Mouse (Mus musculus) frontal cortex, adult (tissue): Measurements from ENCODE around the gene Piezo1.

Source experiments
- ATAC-seq: cut with Nextera tagmentation; 2 replicates; pipeline ENCODE4 v1.9.2; 2017; ENCODE audit warnings: mild to moderate bottlenecking, moderate library complexity, mixed read lengths; ENCODE audit not compliant: low TSS enrichment

The Piezo1 gene

DNA sequence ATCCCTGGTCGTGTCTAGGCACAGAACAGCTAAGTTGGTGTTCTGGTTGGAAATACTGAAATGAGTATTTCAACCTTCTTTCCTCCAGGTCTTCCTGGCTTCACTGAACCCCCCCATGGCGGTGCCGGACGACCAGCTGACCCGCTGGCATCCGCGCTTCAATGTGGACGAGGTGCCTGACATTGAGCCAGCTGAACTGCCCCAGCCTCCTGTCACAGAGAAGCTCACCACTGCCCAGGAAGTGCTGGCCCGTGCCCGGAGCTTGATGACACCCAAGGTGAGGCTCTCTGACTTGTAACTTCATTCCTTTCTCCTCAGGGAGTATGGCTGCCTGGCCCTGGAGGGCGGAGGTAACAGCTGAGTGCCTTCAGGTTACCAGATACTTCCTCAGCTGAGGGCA lies 20.0 kb upstream of the Piezo1 start:
- no peak for ATAC-seq

DNA sequence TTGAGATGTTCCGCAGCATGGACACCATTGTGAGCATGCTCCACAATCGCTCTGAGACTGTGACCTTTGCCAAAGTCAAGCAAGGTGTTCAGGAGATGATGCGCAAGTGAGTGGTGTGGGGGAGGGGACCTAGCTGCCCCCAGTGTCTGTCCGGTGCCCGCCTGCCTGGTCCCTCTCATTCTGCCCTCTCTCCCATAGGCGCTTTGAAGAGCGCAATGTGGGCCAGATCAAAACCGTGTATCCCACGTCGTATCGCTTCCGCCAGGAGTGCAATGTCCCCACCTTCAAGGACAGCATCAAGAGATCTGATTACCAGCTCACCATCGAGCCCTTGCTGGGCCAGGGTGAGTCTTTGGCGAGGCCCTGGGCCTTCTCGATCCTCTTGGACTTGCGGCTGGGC lies 18.9 kb upstream of the Piezo1 start:
- no peak for ATAC-seq

DNA sequence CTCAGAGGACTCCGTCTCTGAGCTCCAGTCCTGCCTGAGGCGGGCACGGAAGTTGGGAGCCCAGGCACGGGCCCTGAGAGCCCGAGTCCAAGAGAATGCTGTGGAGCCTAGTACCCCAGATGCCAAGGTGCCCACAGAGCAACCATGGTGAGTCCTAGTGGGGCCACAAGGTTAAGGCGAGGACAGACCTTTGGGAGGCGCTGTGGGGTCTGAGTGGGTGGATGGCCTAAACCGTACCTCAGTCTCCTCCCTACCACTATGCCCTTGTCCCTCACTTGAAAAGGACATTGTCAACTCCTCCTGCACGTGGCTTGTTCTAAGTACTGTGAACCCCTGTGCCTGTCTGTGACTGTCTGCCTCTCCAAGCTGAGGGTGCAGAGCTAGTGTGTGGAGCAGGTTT lies 18.2 kb upstream of the Piezo1 start:
- no peak for ATAC-seq

DNA sequence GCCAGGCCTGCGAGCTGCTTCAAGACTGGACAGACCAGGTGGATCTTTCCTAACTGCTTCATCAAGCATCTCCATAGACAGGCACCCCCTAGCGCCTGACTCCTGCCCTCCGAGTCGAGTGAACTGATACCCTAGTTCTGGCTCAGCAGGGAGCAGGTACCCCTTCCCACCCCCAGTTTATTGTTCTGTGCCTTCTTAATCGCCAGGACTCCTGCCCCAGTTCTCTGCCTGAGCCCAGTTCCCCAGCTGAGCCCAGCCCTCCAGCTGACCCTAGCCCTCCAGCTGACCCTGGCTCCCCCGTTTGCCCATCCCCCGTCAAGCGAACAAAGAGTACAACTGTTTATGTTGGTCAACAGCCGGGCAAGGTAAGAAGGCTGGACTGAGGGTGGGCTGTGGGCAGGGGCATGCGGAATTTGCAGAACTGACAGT lies 17.8 kb upstream of the Piezo1 start:
- ATAC-seq = no peak

DNA sequence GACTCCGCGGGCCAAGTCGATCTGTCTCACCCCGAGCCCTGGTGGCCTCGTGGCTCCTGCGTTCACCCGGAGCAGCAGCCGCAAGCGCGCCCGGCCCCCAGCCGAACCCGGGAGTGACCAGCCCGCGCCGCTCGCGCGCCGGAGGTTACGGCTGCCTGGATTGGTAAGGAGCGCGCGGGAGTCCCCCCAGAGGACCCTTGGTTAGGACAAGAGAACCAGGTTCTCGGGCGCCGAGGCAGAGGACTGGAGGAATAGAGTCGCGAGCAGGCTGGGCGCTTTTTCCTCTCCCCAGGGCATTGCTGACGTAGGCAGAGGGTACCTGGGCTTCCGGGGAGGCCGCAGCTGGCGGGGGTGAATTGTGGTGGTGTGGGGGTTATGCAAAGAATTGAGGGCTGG lies 17.0 kb upstream of the Piezo1 start:
- ATAC-seq = peak; percentile 30

DNA sequence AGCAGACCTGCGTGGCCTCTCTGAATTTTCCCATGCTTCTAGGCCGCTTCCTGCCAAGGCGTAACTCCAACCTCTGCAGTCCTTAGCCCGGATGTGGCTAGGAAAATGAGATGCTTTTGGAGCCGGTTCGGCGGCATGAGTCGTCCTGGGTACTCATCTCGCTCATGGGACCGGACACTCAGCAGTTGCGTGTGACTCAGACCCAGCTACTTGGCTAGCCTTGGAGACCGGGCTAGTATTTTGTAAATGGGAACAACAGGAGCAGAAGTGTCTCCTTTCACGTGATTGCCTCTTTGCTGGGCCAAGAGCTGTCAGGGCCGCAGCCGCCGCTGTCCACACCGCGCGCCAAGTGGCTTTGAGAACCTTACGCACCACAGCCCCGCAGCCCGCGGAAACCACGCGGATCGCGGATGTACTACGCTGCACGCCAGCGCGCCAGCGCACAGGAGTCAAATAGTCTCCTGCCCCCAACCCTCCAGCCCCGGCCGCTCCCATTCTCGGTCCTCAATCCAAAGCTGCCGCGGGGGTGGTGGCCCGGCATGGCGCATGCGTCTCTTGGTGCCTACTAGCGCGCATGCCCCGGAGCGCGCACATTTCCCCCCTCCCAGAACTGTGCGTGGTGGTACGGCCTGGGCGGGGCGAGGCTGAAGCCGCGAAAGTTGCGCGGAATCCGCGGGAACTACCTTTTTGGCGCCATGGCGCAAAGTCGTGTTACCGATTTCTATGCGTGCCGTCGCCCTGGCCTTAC lies 16.4 kb upstream of the Piezo1 start, which contains the start of gene Cdt1:
TSS of gene Cdt1 (plus strand) at position 655 of the 748 bp plus-strand sequence.
- peak; percentile 96 for ATAC-seq

DNA sequence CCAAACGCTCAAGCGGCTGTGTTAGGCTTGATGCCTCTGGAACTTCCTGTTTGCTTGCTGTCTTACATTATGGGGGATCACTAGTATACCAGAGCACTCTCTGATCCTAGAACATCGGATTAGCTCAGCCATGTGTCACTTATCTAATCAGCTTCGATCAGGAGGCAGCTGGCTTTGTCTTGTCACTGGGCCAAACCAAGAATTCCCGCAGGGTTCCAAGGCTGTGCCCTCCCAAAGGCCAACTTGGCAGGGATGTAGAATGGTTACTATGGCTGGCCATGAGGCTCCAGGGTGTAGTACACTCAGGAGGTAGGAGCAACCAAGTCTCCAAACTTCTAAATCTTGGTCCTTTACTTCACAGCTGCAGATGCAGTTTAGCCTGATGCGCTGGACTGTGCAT lies 15.6 kb upstream of the Piezo1 start:
- no peak for ATAC-seq

DNA sequence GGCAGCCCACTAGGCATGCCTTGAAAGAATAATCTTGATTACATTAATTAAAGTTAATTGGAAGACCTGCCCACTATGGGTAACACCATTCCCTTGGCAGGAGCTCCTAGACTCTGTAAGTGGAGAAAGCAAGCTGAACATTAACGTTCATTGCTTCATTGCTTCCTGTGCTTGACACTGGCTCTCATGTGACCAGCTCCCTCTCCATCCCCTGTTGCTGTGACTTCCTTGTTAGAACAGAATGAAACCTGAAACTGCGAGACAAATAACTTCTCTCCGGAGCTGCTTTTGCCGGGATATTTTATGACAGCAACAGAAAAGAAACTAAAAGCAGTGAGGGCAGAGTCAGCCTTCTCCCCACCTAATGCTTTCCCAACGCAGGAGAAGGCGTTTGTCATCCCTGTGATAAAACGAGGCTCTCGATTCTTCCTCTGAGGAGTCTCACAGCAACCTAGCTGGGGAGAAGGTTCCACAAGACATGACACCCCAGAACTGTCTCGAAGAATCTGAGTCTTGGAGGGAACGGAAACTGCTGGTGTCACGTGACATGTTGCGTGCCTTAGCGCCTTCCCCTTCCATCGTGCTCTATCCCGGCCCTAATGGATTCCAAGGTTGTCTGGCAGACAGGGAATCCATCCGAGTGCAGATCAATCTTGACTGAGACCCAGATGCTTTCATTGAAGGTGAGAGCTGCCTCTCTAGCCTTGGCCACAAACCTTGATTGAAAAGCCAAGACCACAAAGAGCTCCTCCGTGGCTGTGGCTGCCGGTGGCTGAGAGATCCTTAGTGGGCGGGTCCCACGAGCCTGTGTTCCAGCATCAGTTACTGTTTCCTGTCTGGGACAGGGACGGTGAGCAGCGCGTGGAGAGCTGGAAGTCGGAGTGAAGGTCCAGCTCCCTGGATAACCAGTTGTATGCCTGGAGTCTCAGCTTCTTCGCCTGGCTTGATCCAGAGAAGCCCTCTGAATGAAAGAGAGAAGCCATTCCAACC lies 13.5 kb upstream of the Piezo1 start:
- ATAC-seq = no peak

DNA sequence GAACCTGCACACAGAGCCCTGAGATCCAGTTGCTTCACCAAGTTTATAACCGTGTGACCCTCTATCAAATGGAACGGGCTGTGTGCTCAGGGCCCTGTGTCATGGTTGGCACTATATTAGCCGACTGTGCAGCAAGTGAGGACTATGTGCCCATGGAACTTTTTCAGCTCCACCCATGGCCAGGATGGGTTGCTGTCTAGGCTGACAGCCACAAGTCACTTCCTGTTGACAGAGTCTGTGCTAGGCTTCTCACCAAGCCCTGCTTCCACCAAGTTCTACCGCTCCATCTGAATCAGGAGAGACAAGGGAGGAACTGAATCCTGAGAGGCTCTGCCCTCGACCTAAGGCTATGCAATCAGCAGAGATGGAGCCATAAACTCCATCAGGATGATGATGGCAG lies 10.1 kb upstream of the Piezo1 start:
- ATAC-seq = no peak; the same call in 1 of the 2 replicates

DNA sequence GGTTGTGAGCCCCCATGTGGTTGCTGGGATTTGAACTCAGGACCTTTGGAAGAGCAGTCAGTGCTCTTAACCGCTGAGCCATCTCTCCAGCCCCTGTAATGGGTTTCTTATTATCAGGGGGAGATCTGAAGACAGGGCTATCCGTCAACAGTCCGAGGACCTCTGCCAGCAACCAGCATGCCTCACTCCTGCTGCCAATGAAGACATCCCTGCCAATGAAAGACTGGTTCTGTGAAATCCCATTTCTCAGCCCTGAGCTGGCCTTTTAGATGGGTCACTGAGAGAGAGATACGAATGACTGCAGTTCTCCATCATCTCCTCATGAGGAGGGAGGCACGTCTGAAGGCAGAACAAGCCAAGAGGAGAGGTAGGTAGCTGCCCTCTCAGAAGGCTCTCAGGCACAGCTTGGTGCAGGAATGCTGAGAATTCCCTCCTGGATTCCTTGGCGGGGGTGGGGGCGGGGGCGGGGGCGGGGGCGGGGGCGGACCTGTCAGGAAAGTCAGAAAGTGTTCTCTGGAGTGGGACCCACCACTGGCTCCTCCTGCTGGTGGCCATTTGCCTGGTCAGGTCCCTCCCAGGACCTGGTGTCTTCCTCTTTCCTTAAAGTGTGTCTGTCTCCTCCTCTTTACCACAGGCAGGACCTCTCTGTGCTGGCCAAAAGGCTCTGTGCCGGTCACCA lies 7.7 kb upstream of the Piezo1 start:
- ATAC-seq = no peak

DNA sequence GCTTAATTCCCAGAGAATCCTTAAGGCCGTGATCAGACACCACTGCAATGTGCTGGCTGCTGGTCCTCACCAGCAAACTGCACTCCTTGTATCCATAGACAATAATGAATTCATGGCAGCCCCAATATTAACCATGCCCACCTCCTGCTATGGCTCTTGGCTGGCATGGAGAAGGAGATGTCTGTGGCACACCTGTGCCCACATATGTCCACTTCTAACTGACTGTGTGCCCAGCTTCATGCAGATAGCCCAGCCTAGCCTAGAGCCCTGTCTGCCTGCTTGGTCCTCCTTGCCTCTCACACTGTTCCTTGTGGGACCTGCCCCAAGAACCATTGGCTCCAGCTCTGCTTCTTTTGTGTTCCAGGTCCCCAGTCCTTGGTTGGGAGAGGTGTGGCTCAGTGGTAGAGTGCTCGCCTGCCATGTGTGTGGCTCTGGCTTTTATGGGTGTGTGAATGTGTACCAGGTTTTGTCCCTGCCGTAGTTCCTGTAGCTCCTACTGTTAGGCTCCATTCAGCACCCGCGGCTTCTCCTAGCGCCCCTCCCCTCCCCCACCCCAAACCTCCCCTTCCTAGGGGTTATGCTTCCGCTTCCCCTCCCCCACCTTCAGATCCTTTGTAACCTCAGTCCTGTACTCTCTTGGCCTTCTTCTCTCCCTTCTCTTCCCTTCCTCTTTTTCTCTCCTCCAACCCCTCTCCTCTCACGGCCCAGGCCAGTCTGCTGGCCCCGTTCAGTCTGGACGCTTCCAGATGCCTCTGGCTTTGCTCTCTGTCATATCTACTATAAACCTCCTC lies 6.3 kb upstream of the Piezo1 start:
- no peak for ATAC-seq

DNA sequence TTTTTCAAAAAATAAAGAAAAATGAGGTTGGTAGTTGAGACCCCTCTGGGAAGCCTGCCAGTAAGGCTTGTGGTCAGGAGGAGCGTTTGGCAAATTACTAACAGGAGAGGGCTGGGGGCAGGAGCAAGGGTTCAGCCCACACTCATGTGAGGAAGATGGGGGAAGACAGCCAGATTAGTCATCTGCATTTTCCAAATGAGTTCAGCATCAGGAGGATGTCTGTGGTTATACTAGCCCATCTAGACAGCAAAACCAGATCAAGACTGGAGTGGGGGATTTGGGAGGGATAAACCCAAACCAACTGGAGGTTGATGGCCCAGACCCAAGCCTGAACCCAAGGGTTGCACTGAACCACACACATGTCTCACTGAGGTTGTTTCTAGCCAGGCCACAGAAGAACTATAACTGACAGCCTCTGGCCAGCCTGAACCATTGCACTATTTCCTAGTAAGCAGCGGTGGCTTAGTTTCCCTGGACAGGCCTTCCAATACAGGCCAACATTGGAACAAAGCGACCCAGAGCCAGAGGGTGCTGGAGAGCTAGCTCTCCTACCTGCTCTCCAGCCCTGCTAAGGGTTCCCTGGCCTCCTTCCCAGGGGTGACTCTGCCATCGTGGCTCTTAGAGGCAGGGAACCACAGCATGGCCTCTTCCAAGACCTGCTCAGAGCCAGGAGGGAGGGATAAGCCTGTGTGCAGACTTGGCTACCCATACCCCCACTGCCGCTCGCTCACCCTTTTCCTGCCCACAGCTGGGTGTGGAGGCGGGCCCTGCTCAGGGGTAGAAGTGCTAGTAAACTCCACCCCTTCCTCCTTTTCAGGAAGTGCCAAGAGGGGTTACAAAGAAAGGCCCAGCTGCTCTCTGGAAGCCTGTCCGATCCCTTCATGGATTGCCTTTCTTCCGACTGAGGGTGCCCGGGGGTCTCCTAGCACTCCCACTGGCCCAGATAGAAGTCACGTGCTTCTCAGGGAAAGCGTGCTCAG lies 5.2 kb upstream of the Piezo1 start:
- no peak for ATAC-seq

DNA sequence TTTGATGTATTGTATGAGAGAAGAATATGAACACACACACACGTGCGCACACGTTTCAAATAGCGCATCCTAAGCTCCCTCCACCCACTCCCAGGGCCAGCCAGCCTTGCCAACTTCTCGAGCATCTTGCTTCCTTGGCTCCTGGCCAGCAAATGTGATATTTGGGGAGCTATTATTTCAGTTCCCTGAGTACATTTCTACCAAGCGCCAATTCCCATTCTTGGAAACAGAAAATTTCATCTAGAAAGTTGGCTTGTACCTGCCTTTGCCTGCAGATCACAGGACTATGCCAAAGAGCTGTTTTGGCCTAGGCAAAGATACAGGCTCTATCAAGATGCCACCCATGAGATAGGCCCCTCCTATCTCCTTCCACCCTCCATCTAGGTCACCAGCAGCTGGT lies 3.7 kb upstream of the Piezo1 start:
- ATAC-seq = peak; percentile 56; the same call in 1 of the 2 replicates

DNA sequence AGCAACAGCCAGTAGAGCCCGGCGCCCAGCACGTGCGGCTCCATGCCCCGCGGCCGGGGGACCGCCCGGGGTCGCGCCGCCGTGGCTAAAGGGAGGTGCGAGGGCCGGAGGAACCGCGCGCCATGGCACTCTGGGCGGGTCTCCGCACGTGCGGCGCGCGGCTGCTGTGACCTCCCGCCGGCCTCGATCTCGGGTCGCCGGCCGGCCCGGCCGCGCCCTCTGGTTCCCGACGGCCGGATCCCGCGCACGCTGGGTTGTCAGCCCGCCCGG lies 199 bp downstream of the Piezo1 start:
- no peak for ATAC-seq

DNA sequence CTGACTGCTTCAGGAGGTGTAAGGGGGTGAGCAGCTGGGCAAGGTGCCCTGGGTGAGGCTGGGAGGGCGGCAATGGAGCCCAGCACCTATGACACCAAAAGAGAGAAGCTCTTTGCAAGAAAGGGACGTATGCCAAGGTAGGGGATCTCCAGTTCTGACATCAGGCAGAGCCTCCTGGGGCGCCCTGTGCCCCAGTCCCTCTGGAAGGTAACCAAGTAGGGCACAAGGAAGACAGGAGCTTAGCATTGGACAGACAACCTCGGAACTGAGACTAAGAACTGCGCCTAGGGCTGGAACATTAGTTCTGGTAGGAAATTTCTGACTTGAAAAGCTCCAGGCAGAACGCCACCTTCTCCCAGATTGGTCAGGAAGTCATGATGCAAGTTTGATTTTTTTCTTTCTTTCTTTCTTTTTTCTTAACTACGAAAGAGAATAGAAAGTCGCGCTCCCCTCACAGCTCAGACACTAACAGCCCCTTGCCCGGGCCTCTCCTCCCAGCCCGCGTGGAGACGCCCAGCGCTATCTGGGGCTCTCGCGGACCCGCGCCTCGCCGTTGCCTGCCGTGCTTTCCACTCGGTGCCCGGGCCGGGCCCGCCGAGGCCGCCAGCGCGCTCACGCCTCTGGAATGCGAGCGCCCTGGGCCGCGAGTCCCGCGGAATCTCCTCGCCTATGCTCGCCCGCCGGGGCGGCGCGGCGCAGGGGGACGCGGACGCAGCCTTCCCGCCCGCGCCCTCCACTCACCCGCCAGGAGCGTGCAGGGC lies 715 bp downstream of the Piezo1 start:
- no peak for ATAC-seq

DNA sequence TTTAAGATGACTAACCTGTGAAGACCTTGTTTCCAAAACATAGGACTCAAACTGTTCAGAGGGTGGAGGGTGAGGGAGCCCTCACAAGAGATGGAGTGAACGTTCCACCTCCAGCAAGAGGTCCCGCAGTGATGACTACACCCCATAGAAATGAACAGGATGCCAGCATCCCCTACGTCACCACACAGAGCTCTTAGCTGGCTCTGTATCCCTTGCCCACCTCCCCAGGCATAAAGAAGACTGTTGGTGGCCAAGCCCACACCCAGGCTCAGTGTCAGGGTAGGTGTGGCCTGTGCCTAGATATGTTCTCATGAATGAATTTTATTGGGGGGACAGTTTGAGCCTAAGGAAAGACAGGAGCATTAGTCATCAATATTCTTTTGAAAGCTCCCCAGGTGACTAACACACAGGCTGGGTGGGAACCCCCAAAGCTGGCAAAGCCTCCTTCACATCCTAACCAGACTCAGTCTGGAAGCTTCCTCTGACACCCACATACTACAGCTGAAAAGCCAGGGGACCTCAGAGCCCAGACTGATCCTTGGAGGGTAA lies 2.2 kb downstream of the Piezo1 start:
- ATAC-seq = peak; percentile 62; the same call in 1 of the 2 replicates

DNA sequence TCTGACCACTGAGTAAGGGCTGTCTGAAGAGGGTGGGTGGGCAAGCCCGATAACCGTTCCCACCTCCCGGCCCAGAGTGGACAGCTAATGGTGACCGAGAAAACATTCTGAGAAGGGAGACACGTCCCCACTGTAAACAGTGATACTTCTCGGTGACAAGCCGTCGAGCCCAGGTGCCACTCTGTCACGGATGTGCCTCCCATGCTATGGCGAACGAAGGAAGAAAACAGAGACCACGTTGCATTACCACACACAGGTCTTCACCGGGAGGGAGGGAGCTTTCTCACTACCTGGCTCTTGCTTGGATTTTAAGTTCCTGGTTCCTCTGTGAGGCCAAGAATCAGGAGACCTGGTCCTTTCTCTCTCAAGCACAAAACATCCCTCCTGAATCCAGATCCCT lies 2.8 kb downstream of the Piezo1 start:
- no peak for ATAC-seq

DNA sequence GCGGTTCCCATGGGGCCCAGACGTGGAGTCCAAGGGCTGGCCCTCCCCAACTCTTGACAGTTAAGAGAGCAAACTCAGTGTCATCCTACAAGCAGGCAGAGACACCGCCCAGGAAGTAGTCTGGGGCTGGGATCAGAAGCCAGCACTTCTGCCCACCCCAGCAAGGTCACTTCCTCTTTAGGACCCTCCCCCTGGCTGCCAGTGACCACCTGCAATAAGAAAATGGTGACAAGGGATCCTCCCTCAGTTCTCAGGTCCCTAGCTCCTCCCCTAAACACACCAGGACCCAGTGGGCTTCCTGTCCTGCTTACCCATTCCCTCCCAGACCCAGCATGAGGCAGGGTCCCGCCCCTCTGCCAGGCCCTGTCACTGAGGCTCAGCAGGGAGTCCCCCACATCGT lies 3.3 kb downstream of the Piezo1 start:
- no peak for ATAC-seq

DNA sequence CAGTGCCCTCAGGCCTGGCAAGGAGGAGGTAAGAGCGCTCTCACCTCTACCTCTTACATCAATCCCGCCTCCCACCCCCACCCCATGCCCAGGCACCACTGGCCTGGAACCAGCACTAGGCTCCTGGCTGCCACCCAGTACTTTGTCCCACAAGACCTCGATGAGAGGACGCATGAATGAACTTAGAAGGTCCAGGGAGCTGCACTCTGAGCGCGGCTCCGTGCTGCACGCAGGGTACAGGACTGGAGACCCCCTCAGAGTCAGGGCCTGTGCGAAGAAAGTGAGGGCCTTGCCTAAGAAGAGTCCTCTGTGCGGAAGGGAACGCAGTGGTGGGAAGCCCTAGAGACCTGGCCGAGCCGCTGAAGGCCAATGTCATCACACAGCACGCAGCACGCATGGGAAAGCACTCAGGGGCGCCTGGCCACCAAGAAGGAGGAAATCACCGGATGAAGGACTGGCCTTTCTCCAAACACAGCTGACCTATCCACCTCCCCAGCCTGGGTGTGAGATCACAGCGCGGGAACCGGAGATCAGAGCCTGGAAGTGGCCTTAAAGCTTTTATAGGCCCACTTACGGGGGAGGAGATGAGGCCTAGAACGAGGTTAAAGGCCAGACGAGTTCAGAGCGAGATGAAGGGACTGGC lies 4.2 kb downstream of the Piezo1 start:
- ATAC-seq = no peak
